Mouse (Mus musculus) heart, embryonic 15.5 days (tissue): ENCODE data around the gene Myo15b. TPM values are rescaled to one million over a fixed set of nuclear protein-coding genes. Genes with fewer than 3 reads are reported as not detected.

ENCODE experiments used
- polyA plus RNA-seq: library from polyadenylated mRNA; unstranded; fragments of >200 nt; fragmentation: Nextera tagmentation; extraction: Ambion mirVana; gene quantifications from 2 replicates; pipeline ENCODE4 v1.2.1, GENCODE M21; 2015

Gene Myo15b
- polyA plus RNA-seq, 1 experiment from 2014 or later = 0.16 TPM

Other genes with a start within 250 kb of the Myo15b start
- 30.2 and 34.5 TPM in 2 replicates for gene Mif4gd, start 245.4 kb upstream of the Myo15b start, polyA plus RNA-seq
- 47.7 and 48.8 TPM in 2 replicates for gene Slc25a19, start 230.1 kb upstream of the Myo15b start, polyA plus RNA-seq
- 103 and 104 TPM in 2 replicates for gene Grb2, start 149.8 kb upstream of the Myo15b start, polyA plus RNA-seq
- gene Tmem94, start 93.0 kb upstream of the Myo15b start, polyA plus RNA-seq = 36.7 and 38.8 TPM in 2 replicates
- 18.0 and 22.5 TPM in 2 replicates for gene Caskin2, start 44.8 kb upstream of the Myo15b start, polyA plus RNA-seq
- 20.1 and 26.4 TPM in 2 replicates for gene Tsen54, start 43.7 kb upstream of the Myo15b start, polyA plus RNA-seq
- gene Llgl2, start 34.4 kb upstream of the Myo15b start, polyA plus RNA-seq = 12.7 and 17.2 TPM in 2 replicates
- gene Smim5, start 41.6 kb downstream of the Myo15b start, polyA plus RNA-seq = 52.1 and 56.3 TPM in 2 replicates
- gene Smim6, start 53.6 kb downstream of the Myo15b start, polyA plus RNA-seq = 3.3 and 5.0 TPM in 2 replicates
- gene Sap30bp, start 74.9 kb downstream of the Myo15b start, polyA plus RNA-seq = 21.4 and 21.9 TPM in 2 replicates
- 9.1 and 14.7 TPM in 2 replicates for gene Recql5, start 75.1 kb downstream of the Myo15b start, polyA plus RNA-seq
- gene Itgb4, start 116.3 kb downstream of the Myo15b start, polyA plus RNA-seq = 1.2 and 3.9 TPM in 2 replicates
- 120 and 147 TPM in 2 replicates for gene Galk1, start 154.3 kb downstream of the Myo15b start, polyA plus RNA-seq
- 648 and 727 TPM in 2 replicates for gene H3f3b, start 169.6 kb downstream of the Myo15b start, polyA plus RNA-seq
- 19.5 and 27.3 TPM in 2 replicates for gene Unk, start 171.9 kb downstream of the Myo15b start, polyA plus RNA-seq
- 1.0 and 3.9 TPM in 2 replicates for gene Unc13d, start 219.6 kb downstream of the Myo15b start, polyA plus RNA-seq
- gene Wbp2, start 228.6 kb downstream of the Myo15b start, polyA plus RNA-seq = 121 and 139 TPM in 2 replicates